Mouse (Mus musculus) intestine, embryonic 14.5 days (tissue): ENCODE measurements at regions not wholly inside any gene's neighbourhood (a gene's known extent, or its start where the extent isn't known, plus 50 kb on each side); places are given as distances from the start of the nearest gene placed in this dataset.
A peak's percentile ranks its signal among the peaks of the same experiment; 100 is the strongest.

Source experiments
- ATAC-seq: fragments of 200-750 bp; cut with Nextera tagmentation; replicated peaks from 2 replicates; pipeline ENCODE4 v1.8.0; 2017; ENCODE audit warnings: low read depth, moderate number of reproducible peaks, moderate TSS enrichment, moderate library complexity; ENCODE audit not compliant: low FRiP score, low TSS enrichment
- DNase-seq: peaks from one replicate; pipeline ENCODE4 v3.0.0-alpha.2; 2018; ENCODE audit warnings: low spot score
- H3K27ac ChIP-seq: fragments of 300-500 bp; sonication (generic); 2 replicates; pipeline ENCODE4 v1.5.1; 2014; ENCODE audit warnings: low read depth, mild to moderate bottlenecking, control low read depth
- H3K27me3 ChIP-seq: fragments of 300-500 bp; sonication (generic); replicated peaks from 2 replicates; pipeline ENCODE4 v1.6.1; 2014; ENCODE audit warnings: low read length, control low read depth; ENCODE audit not compliant: control insufficient read depth, insufficient read depth
- H3K36me3 ChIP-seq: fragments of 300-500 bp; sonication (generic); 2 replicates; pipeline ENCODE4 v1.6.1; 2014; ENCODE audit warnings: low read length, control low read depth; ENCODE audit not compliant: control insufficient read depth, insufficient read depth
- H3K4me1 ChIP-seq: fragments of 300-500 bp; sonication (generic); replicated peaks from 2 replicates; pipeline ENCODE4 v1.6.1; 2014; ENCODE audit warnings: low read length, control low read depth, mixed read lengths; ENCODE audit not compliant: control insufficient read depth, insufficient read depth
- H3K4me2 ChIP-seq: fragments of 300-500 bp; sonication (generic); 2 replicates; pipeline ENCODE4 v1.6.1; 2014; ENCODE audit warnings: low read length
- H3K4me3 ChIP-seq: fragments of 300-500 bp; sonication (generic); 2 replicates; pipeline ENCODE4 v1.5.1; 2014; ENCODE audit warnings: low read depth, low read length, control low read depth, mixed read lengths
- H3K9ac ChIP-seq: fragments of 300-500 bp; sonication (generic); 2 replicates; pipeline ENCODE4 v1.6.1; 2014; ENCODE audit warnings: mild to moderate bottlenecking, low read length
- H3K9me3 ChIP-seq: fragments of 300-500 bp; sonication (generic); 2 replicates; pipeline ENCODE4 v1.6.1; 2016; ENCODE audit warnings: low read length, control low read depth; ENCODE audit not compliant: control insufficient read depth
- WGBS: fragments of 180-500 bp; shearing (Covaris S2); extraction: QIAGEN DNeasy Blood & Tissue Kit; methylation state at CpG from one replicate; pipeline ENCODE4 v1.1.7; 2014; 5-methylcytosine and 5-hydroxymethylcytosine counted together

GRCm38 (mm10) chr8:4411126-4411525, 81.7 kb upstream of the Cers4 start:
- no peaks in the 10 kb centered on the region for H3K36me3 ChIP-seq
- H3K4me2 ChIP-seq, result no peak overlapping the region
- 58% methylated on average over 3 of the region's 3 CpGs for WGBS
- H3K9me3 ChIP-seq, result no peaks in the 10 kb centered on the region
- ATAC-seq, result no peak; the same call in 1 of the 2 replicates
- no peaks in the 10 kb centered on the region for H3K4me1 ChIP-seq
- H3K9ac ChIP-seq, result no peak overlapping the region
- H3K27ac ChIP-seq, result no peak overlapping the region
- H3K27me3 ChIP-seq, result no peaks in the 10 kb centered on the region
- no peak overlapping the region for H3K4me3 ChIP-seq
- no peak for DNase-seq

GRCm38 (mm10) chr8:4411836-4412235, 81.0 kb upstream of the Cers4 start:
- Histone ChIP-seq H3K4me2 (no peak overlapping the region), H3K4me3 (no peak overlapping the region), H3K36me3 (no peaks in the 10 kb centered on the region), H3K4me1 (no peaks in the 10 kb centered on the region), H3K9me3 (no peaks in the 10 kb centered on the region), H3K27ac (no peak overlapping the region), H3K27me3 (no peaks in the 10 kb centered on the region), H3K9ac (no peak overlapping the region)
- no peak for ATAC-seq
- WGBS, result 80% methylated on average over 2 of the region's 2 CpGs
- DNase-seq, result no peak

DNA sequence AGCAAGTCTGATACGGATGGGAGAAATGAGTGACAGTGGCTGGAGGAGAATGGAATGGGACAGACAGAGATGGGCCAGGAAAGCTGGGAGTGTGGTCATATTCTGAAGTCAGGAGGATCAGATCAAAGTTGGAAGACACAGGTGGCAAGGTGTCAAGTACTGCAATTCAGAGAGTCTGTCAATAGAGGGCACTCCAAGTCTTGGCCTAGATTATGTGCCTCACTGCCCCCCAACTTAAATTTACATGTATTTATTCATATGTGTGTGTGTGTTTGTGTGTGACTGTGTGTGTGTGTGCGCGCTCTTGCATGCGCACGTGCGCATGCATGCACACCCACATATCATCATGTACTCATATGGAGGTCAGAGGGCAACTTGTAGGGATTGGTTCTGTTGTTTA, 79.6 kb upstream of the Cers4 start:
- H3K36me3 ChIP-seq, result no peaks in the 10 kb centered on the region
- DNase-seq (peak; percentile 58), ATAC-seq (peak; percentile 40; the same call in 1 of the 2 replicates)
- no peak overlapping the region for H3K4me3 ChIP-seq
- H3K4me2 ChIP-seq, result no peak overlapping the region
- H3K9ac ChIP-seq, result no peak overlapping the region
- H3K4me1 ChIP-seq, result no peaks in the 10 kb centered on the region
- no peak overlapping the region for H3K27ac ChIP-seq
- 60% methylated on average over 6 of the region's 6 CpGs for WGBS
- no peaks in the 10 kb centered on the region for H3K9me3 ChIP-seq
- H3K27me3 ChIP-seq, result no peaks in the 10 kb centered on the region

GRCm38 (mm10) chr8:4413764-4414163, 79.1 kb upstream of the Cers4 start:
- 0 out of 2 replicates have a peak, but pooled peaks have one; percentile 40 for ATAC-seq
- Histone ChIP-seq H3K27ac (no peak overlapping the region), H3K36me3 (no peaks in the 10 kb centered on the region), H3K9ac (no peak overlapping the region), H3K4me3 (no peak overlapping the region), H3K4me1 (no peaks in the 10 kb centered on the region), H3K9me3 (no peaks in the 10 kb centered on the region), H3K4me2 (no peak overlapping the region), H3K27me3 (no peaks in the 10 kb centered on the region)
- WGBS, result 20% methylated on average over 4 of the region's 4 CpGs
- no peak for DNase-seq

GRCm38 (mm10) chr8:4417141-4417540, 75.7 kb upstream of the Cers4 start:
- H3K9me3 ChIP-seq, result no peaks in the 10 kb centered on the region
- no peaks in the 10 kb centered on the region for H3K27me3 ChIP-seq
- ATAC-seq (no peak), DNase-seq (peak; percentile 44)
- 81% methylated on average over 3 of the region's 3 CpGs for WGBS
- no peaks in the 10 kb centered on the region for H3K4me1 ChIP-seq
- no peak overlapping the region for H3K4me2 ChIP-seq
- H3K4me3 ChIP-seq, result no peak overlapping the region
- no peak overlapping the region for H3K27ac ChIP-seq
- no peaks in the 10 kb centered on the region for H3K36me3 ChIP-seq
- H3K9ac ChIP-seq, result no peak overlapping the region

- Histone ChIP-seq H3K4me2 (no peak overlapping the region), H3K27ac (no peak overlapping the region), H3K9ac (no peak overlapping the region), H3K27me3 (no peaks in the 10 kb centered on the region), H3K36me3 (no peaks in the 10 kb centered on the region), H3K4me1 (no peaks in the 10 kb centered on the region), H3K9me3 (no peaks in the 10 kb centered on the region), H3K4me3 (no peak overlapping the region)
- ATAC-seq (no peak), DNase-seq (no peak)
- WGBS, result 84% methylated on average over 2 of the region's 2 CpGs
Observed at GRCm38 (mm10) chr8:4433161-4433560, 59.7 kb upstream of the Cers4 start.

DNA sequence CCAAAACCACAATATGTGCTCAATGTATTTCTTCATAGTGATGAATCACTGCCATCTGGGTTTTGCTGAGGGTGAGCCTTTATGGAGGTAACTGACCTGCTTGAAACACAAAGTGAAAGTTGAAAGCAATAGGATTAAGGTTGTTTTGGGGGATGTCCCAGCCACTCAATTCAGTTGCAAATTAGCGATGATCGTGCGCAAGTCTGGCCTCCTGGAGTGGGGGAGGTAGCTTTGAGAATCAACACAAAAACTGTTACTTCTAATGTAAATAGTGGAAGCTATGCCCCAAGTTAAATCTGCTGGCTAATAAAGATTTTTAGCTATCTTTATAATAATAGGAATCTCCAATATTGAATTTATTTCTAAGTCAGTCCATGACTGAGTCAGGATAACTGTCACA, 56.3 kb upstream of the Cers4 start:
- H3K9me3 ChIP-seq, result no peaks in the 10 kb centered on the region
- no peaks in the 10 kb centered on the region for H3K36me3 ChIP-seq
- DNase-seq (no peak), ATAC-seq (no peak)
- H3K4me2 ChIP-seq, result no peak overlapping the region
- H3K4me1 ChIP-seq, result no peaks in the 10 kb centered on the region
- WGBS, result 91% methylated on average over 3 of the region's 3 CpGs
- H3K27ac ChIP-seq, result no peak overlapping the region
- no peak overlapping the region for H3K9ac ChIP-seq
- no peaks in the 10 kb centered on the region for H3K27me3 ChIP-seq
- no peak overlapping the region for H3K4me3 ChIP-seq
